Mouse (Mus musculus) neutrophil, adult 83 days (primary cell): ENCODE results near the gene Adh6a. TPM values are rescaled to one million over a fixed set of nuclear protein-coding genes. Genes with fewer than 3 reads are reported as not detected.

Source experiments
- total RNA-seq, 2 experiments: library from RNA; stranded (reverse); gene quantifications; one replicate each; pipeline ENCODE4 v1.2.4; 2023

The Adh6a gene
- total RNA-seq, result not detected

GRCm38 (mm10) chr3:138312965-138313364 is at the start of gene Adh6a:
Gene Adh6a (plus strand): TSS chr3:138313286.

GRCm38 (mm10) chr3:138341471-138341870 is 28.4 kb downstream of the Adh6a start, which contains the start of gene Adh6b:
Gene Adh6b (plus strand): TSS chr3:138341775.

Other genes starting within 250 kb of the Adh6a start
- not detected for gene 1110002E22Rik, start 248.2 kb upstream of the Adh6a start, total RNA-seq
- gene Gm5105, start 245.9 kb upstream of the Adh6a start, total RNA-seq, result not detected
- 1 to 10 TPM; 1.9 to 2.9 TPM for gene Trmt10a, start 169.8 kb upstream of the Adh6a start, total RNA-seq
- 1 to 10 TPM; 1.4 to 2.0 TPM for gene Mttp, start 168.3 kb upstream of the Adh6a start, total RNA-seq
- not detected for gene 4930579F01Rik, start 119.5 kb upstream of the Adh6a start, total RNA-seq
- gene Adh7, start 95.5 kb upstream of the Adh6a start, total RNA-seq, result not detected
- not detected for gene Adh1, start 52.3 kb upstream of the Adh6a start, total RNA-seq
- gene Adh6b, start 28.5 kb downstream of the Adh6a start, total RNA-seq, result not detected
- not detected for gene Adh4, start 102.2 kb downstream of the Adh6a start, total RNA-seq
- gene Adh5, start 129.8 kb downstream of the Adh6a start, total RNA-seq, result 10 to 100 TPM; 34.3 to 35.3 TPM
- gene Metap1, start 176.2 kb downstream of the Adh6a start, total RNA-seq, result 10 to 100 TPM; 20.8 to 22.2 TPM
- 10 to 100 TPM; 50.0 to 53.6 TPM for gene Eif4e, start 212.9 kb downstream of the Adh6a start, total RNA-seq